Mouse (Mus musculus): ENCODE results near the gene Cnot6. TPM values are rescaled to one million over a fixed set of nuclear protein-coding genes. Genes with fewer than 3 reads are reported as not detected.

Gene Cnot6
- total RNA-seq, 2 experiments from 2014 or later, result 45.4 to 67.0 TPM

Other genes with a start within 250 kb of the Cnot6 start
- gene Olfr1386, start 247.7 kb downstream of the Cnot6 start, total RNA-seq (2015), result not detected in 2 replicates
- gene Olfr1386, start 247.7 kb downstream of the Cnot6 start, total RNA-seq (2017), result not detected in 2 replicates
- not detected in 2 replicates for gene Olfr1385, start 223.7 kb downstream of the Cnot6 start, total RNA-seq (2015)
- not detected in 2 replicates for gene Olfr1385, start 223.7 kb downstream of the Cnot6 start, total RNA-seq (2017)
- gene Olfr1384, start 206.0 kb downstream of the Cnot6 start, total RNA-seq (2015), result not detected in 2 replicates
- gene Olfr1384, start 206.0 kb downstream of the Cnot6 start, total RNA-seq (2017), result not detected in 2 replicates
- gene Olfr1383, start 193.1 kb downstream of the Cnot6 start, total RNA-seq (2015), result not detected in 2 replicates
- gene Olfr1383, start 193.1 kb downstream of the Cnot6 start, total RNA-seq (2017), result not detected in 2 replicates
- gene Olfr1382, start 184.5 kb downstream of the Cnot6 start, total RNA-seq (2015), result not detected in 2 replicates
- not detected in 2 replicates for gene Olfr1382, start 184.5 kb downstream of the Cnot6 start, total RNA-seq (2017)
- not detected in 2 replicates for gene Olfr1381, start 169.3 kb downstream of the Cnot6 start, total RNA-seq (2015)
- gene Olfr1381, start 169.3 kb downstream of the Cnot6 start, total RNA-seq (2017), result not detected in 2 replicates
- not detected in 2 replicates for gene Olfr1380, start 155.8 kb downstream of the Cnot6 start, total RNA-seq (2015)
- not detected in 2 replicates for gene Olfr1380, start 155.8 kb downstream of the Cnot6 start, total RNA-seq (2017)
- gene Flt4, start 103.5 kb downstream of the Cnot6 start, total RNA-seq (2015), result 0.09 TPM in 1 of 2 replicates, not detected in the other
- not detected in 2 replicates for gene Flt4, start 103.5 kb downstream of the Cnot6 start, total RNA-seq (2017)
- not detected in 2 replicates for gene Scgb3a1, start 49.1 kb downstream of the Cnot6 start, total RNA-seq (2015)
- gene Scgb3a1, start 49.1 kb downstream of the Cnot6 start, total RNA-seq (2017), result not detected in 2 replicates
- not detected in 2 replicates for gene Gfpt2, start 81.5 kb upstream of the Cnot6 start, total RNA-seq (2015)
- 0.11 and 0.28 TPM in 2 replicates for gene Gfpt2, start 81.5 kb upstream of the Cnot6 start, total RNA-seq (2017)
- 27.4 and 32.4 TPM in 2 replicates for gene Mapk9, start 134.0 kb upstream of the Cnot6 start, total RNA-seq (2015)
- gene Mapk9, start 134.0 kb upstream of the Cnot6 start, total RNA-seq (2017), result 37.8 and 44.9 TPM in 2 replicates
- gene Rasgef1c, start 189.1 kb upstream of the Cnot6 start, total RNA-seq (2015), result 0.13 and 0.27 TPM in 2 replicates
- gene Rasgef1c, start 189.1 kb upstream of the Cnot6 start, total RNA-seq (2017), result not detected in 2 replicates

Measured in megakaryocyte, adult 5-6 weeks (primary cell).